In the genomic region with DNA sequence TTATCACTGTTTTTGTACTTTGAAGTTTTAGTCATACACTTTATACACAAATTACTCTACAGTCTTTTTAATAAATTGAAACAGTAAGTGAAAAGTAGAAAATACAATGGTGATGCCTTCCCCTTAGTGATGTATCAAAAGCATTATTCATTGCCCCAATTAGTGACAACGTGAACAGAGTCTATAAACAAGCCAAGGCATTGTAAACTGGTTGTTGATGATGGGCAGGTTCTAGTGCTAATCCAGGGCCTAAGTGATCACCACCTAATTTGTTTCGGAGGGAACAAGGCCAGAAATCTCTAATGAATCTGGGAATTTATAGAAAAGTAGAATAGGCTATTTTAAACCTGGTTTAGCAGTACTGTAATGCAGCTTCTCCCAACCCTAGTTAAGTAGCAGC, we compare ENCODE assay signal across 18 mouse cellular contexts. TPM values are rescaled to one million over a fixed set of nuclear protein-coding genes. Genes with fewer than 3 reads are reported as not detected.
DNase-seq lines count a peak whose midpoint lies in the region; ATAC-seq and TF ChIP-seq lines count a peak whose summit lies in the region.
"Had no signal": no experiment of that assay in that cellular context is flagged by ENCODE, and none has a peak within 500 bp of the region (broad histone marks: within the 10 kb centered on the region; RNA-seq: fewer than 3 reads in every experiment).

No protein-coding gene starts in this region.

- peak overlapping the region; percentile 82; the same call in 1 of the 2 replicates for H3K27ac ChIP-seq in forebrain, embryonic 12.5 days
- H3K27ac ChIP-seq in forebrain, embryonic 11.5 days (ENCODE audit: low read depth, low read length), result no peak overlapping the region
- peak overlapping the region; percentile 31; the same call in 1 of the 2 replicates for H3K27ac ChIP-seq in heart, embryonic 16.5 days (ENCODE audit: low read length)
- H3K27ac ChIP-seq in heart, embryonic 12.5 days (ENCODE audit: poor library complexity, severe bottlenecking), result no peak overlapping the region
- peak overlapping the region; percentile 71 for H3K27ac ChIP-seq in liver, embryonic 12.5 days
- no peak overlapping the region for H3K27ac ChIP-seq in liver, postnatal 0 days (ENCODE audit: low read depth)
- peak overlapping the region; percentile 55 for H3K27ac ChIP-seq in forebrain, embryonic 15.5 days (replicated peaks)
- H3K27ac ChIP-seq: embryonic facial prominence, embryonic 13.5 days; hindbrain, embryonic 13.5 days; intestine, embryonic 15.5 days had no signal

- 39% methylated on average over 2 of the region's 2 CpGs for WGBS in forebrain, embryonic 12.5 days
- 56% methylated on average over 2 of the region's 2 CpGs for WGBS in forebrain, embryonic 11.5 days
- 84% methylated on average over 2 of the region's 2 CpGs for WGBS in heart, embryonic 16.5 days
- 92% methylated on average over 2 of the region's 2 CpGs for WGBS in heart, embryonic 12.5 days
- WGBS in liver, embryonic 12.5 days (ENCODE audit: insufficient replicate concordance), result 73% methylated on average over 2 of the region's 2 CpGs
- WGBS in liver, postnatal 0 days (ENCODE audit: insufficient replicate concordance), result 68% methylated on average over 2 of the region's 2 CpGs
- 12% methylated on average over 2 of the region's 2 CpGs for WGBS in forebrain, embryonic 15.5 days

- no peak for TF ChIP-seq CTCF in liver, postnatal 0 days (IDR thresholded peaks at IDR 0.05; ENCODE audit: low read depth)

- no peak overlapping the region for H3K9ac ChIP-seq in forebrain, embryonic 12.5 days
- no peak overlapping the region for H3K9ac ChIP-seq in forebrain, embryonic 11.5 days (ENCODE audit: low read length)
- H3K9ac ChIP-seq in heart, embryonic 16.5 days (ENCODE audit: low read length), result no peak overlapping the region
- H3K9ac ChIP-seq in heart, embryonic 12.5 days, result no peak overlapping the region
- H3K9ac ChIP-seq in liver, embryonic 12.5 days, result no peak overlapping the region; the same call in 1 of the 2 replicates
- H3K9ac ChIP-seq in liver, postnatal 0 days (replicated peaks), result no peak overlapping the region
- no peak overlapping the region for H3K9ac ChIP-seq in forebrain, embryonic 15.5 days (replicated peaks)
- H3K9ac ChIP-seq: embryonic facial prominence, embryonic 13.5 days; heart, embryonic 13.5 days; hindbrain, embryonic 13.5 days; intestine, embryonic 15.5 days had no signal

- H3K27me3 ChIP-seq in forebrain, embryonic 12.5 days, result no peaks in the 10 kb centered on the region
- no peaks in the 10 kb centered on the region for H3K27me3 ChIP-seq in forebrain, embryonic 11.5 days (ENCODE audit: control insufficient read depth, insufficient read depth, low read length)
- no peaks in the 10 kb centered on the region for H3K27me3 ChIP-seq in heart, embryonic 16.5 days (ENCODE audit: control insufficient read depth, insufficient read depth, low read length)
- no peaks in the 10 kb centered on the region for H3K27me3 ChIP-seq in heart, embryonic 12.5 days (replicated peaks)
- no peaks in the 10 kb centered on the region for H3K27me3 ChIP-seq in liver, embryonic 12.5 days (replicated peaks)
- H3K27me3 ChIP-seq in liver, postnatal 0 days (ENCODE audit: insufficient read depth, low read length), result no peaks in the 10 kb centered on the region
- no peaks in the 10 kb centered on the region for H3K27me3 ChIP-seq in forebrain, embryonic 15.5 days
- H3K27me3 ChIP-seq: embryonic facial prominence, embryonic 13.5 days; heart, embryonic 13.5 days; hindbrain, embryonic 13.5 days; intestine, embryonic 15.5 days had no signal

- no peak overlapping the region for H3K4me2 ChIP-seq in forebrain, embryonic 12.5 days
- no peak overlapping the region for H3K4me2 ChIP-seq in forebrain, embryonic 11.5 days (ENCODE audit: low read depth, low read length, severe bottlenecking)
- H3K4me2 ChIP-seq in heart, embryonic 16.5 days (ENCODE audit: low read depth, low read length), result no peak overlapping the region
- H3K4me2 ChIP-seq in heart, embryonic 12.5 days, result no peak overlapping the region
- no peak overlapping the region for H3K4me2 ChIP-seq in liver, embryonic 12.5 days
- H3K4me2 ChIP-seq in liver, postnatal 0 days (ENCODE audit: low read depth, low read length), result no peak overlapping the region
- H3K4me2 ChIP-seq in forebrain, embryonic 15.5 days (replicated peaks), result no peak overlapping the region
- H3K4me2 ChIP-seq: embryonic facial prominence, embryonic 13.5 days; heart, embryonic 13.5 days; hindbrain, embryonic 13.5 days; intestine, embryonic 15.5 days had no signal

- TF ChIP-seq EP300 in liver, postnatal 0 days (IDR thresholded peaks at IDR 0.05; ENCODE audit: low read depth), result no peak

- H3K4me1 ChIP-seq in forebrain, embryonic 12.5 days, result peaks cover 3% of the 10 kb centered on the region; the same call in 1 of the 2 replicates
- no peaks in the 10 kb centered on the region for H3K4me1 ChIP-seq in forebrain, embryonic 11.5 days (replicated peaks; ENCODE audit: control insufficient read depth, insufficient read depth, low read length)
- H3K4me1 ChIP-seq in heart, embryonic 16.5 days (ENCODE audit: control insufficient read depth, insufficient read depth, low read length), result peaks cover 2% of the 10 kb centered on the region; the same call in 1 of the 2 replicates
- H3K4me1 ChIP-seq in heart, embryonic 12.5 days (replicated peaks), result peaks cover 7% of the 10 kb centered on the region
- H3K4me1 ChIP-seq in liver, embryonic 12.5 days, result peaks cover 15% of the 10 kb centered on the region
- H3K4me1 ChIP-seq in liver, postnatal 0 days (ENCODE audit: insufficient read depth), result peaks cover 4% of the 10 kb centered on the region; the same call in 1 of the 2 replicates
- peaks cover 20% of the 10 kb centered on the region for H3K4me1 ChIP-seq in forebrain, embryonic 15.5 days
- H3K4me1 ChIP-seq: embryonic facial prominence, embryonic 13.5 days; hindbrain, embryonic 13.5 days; intestine, embryonic 15.5 days had no signal

- H3K4me3 ChIP-seq in forebrain, embryonic 12.5 days (replicated peaks), result no peak overlapping the region
- H3K4me3 ChIP-seq in forebrain, embryonic 11.5 days (ENCODE audit: low read depth, low read length), result no peak overlapping the region
- no peak overlapping the region for H3K4me3 ChIP-seq in heart, embryonic 16.5 days (ENCODE audit: low read length)
- no peak overlapping the region for H3K4me3 ChIP-seq in heart, embryonic 12.5 days
- no peak overlapping the region for H3K4me3 ChIP-seq in liver, embryonic 12.5 days
- no peak overlapping the region for H3K4me3 ChIP-seq in liver, postnatal 0 days (ENCODE audit: low read depth, low read length)
- no peak overlapping the region for H3K4me3 ChIP-seq in forebrain, embryonic 15.5 days
- H3K4me3 ChIP-seq: embryonic facial prominence, embryonic 13.5 days; heart, embryonic 13.5 days; hindbrain, embryonic 13.5 days; intestine, embryonic 15.5 days had no signal

- DNase-seq in forebrain, embryonic 11.5 days (ENCODE audit: low spot score), result no peak
- no peak for DNase-seq in liver, postnatal 0 days
- no peak for DNase-seq in spleen, postnatal 14 days (ENCODE audit: low spot score in 2 of 2)
- DNase-seq: B cell, adult 2 months; heart, postnatal 4 days had no signal

- no peak for ATAC-seq in forebrain, embryonic 12.5 days (ENCODE audit: low FRiP score)
- ATAC-seq in forebrain, embryonic 11.5 days (replicated peaks; ENCODE audit: low FRiP score), result no peak
- ATAC-seq in heart, embryonic 16.5 days (replicated peaks; ENCODE audit: extremely low read depth, insufficient read depth, low FRiP score), result no peak
- no peak for ATAC-seq in heart, embryonic 12.5 days (ENCODE audit: insufficient number of reproducible peaks, low FRiP score)
- ATAC-seq in liver, embryonic 12.5 days, result no peak
- ATAC-seq in liver, postnatal 0 days, result no peak
- no peak for ATAC-seq in forebrain, embryonic 15.5 days (replicated peaks)
- ATAC-seq: CD4-positive, CD25-positive, alpha-beta regulatory T cell, adult 4 months had no signal

- H3K9me3 ChIP-seq in forebrain, embryonic 12.5 days, result no peaks in the 10 kb centered on the region
- no peaks in the 10 kb centered on the region for H3K9me3 ChIP-seq in forebrain, embryonic 11.5 days (ENCODE audit: control insufficient read depth, low read length)
- H3K9me3 ChIP-seq in heart, embryonic 16.5 days (replicated peaks; ENCODE audit: control insufficient read depth, low read length), result no peaks in the 10 kb centered on the region
- H3K9me3 ChIP-seq in heart, embryonic 12.5 days (replicated peaks), result no peaks in the 10 kb centered on the region
- H3K9me3 ChIP-seq in liver, embryonic 12.5 days (replicated peaks), result no peaks in the 10 kb centered on the region
- no peaks in the 10 kb centered on the region for H3K9me3 ChIP-seq in liver, postnatal 0 days (ENCODE audit: low read length)
- H3K9me3 ChIP-seq in forebrain, embryonic 15.5 days, result no peaks in the 10 kb centered on the region
- H3K9me3 ChIP-seq: embryonic facial prominence, embryonic 13.5 days; G1E; heart, embryonic 13.5 days; hindbrain, embryonic 13.5 days; intestine, embryonic 15.5 days had no signal

- peaks cover 50% of the 10 kb centered on the region for H3K36me3 ChIP-seq in forebrain, embryonic 12.5 days (replicated peaks)
- H3K36me3 ChIP-seq in forebrain, embryonic 11.5 days (ENCODE audit: control insufficient read depth, insufficient read depth, low read length), result no peaks in the 10 kb centered on the region
- H3K36me3 ChIP-seq in heart, embryonic 16.5 days (ENCODE audit: control insufficient read depth, insufficient read depth), result peaks cover 22% of the 10 kb centered on the region
- peaks cover 65% of the 10 kb centered on the region for H3K36me3 ChIP-seq in heart, embryonic 12.5 days
- peaks cover 55% of the 10 kb centered on the region for H3K36me3 ChIP-seq in liver, embryonic 12.5 days
- peaks cover 10% of the 10 kb centered on the region; the same call in 1 of the 2 replicates for H3K36me3 ChIP-seq in liver, postnatal 0 days (replicated peaks; ENCODE audit: insufficient read depth, low read length)
- H3K36me3 ChIP-seq in forebrain, embryonic 15.5 days, result peaks cover 29% of the 10 kb centered on the region

RNA-seq across cellular contexts. Expression of a gene that starts 39.8 kb away (rescaled TPM):
- 2.3 and 2.5 TPM in 2 replicates for polyA plus RNA-seq in forebrain, embryonic 12.5 days (2016; fragmentation: Nextera tagmentation; extraction: Ambion mirVana)
- polyA plus RNA-seq in forebrain, embryonic 11.5 days (2014; fragmentation: Nextera tagmentation; extraction: Ambion mirVana), result 2.3 and 4.5 TPM in 2 replicates
- 0.67 and 0.71 TPM in 2 replicates for polyA plus RNA-seq in heart, embryonic 16.5 days (2015; fragmentation: Nextera tagmentation; extraction: Ambion mirVana)
- polyA plus RNA-seq in heart, embryonic 12.5 days (2016; fragmentation: Nextera tagmentation; extraction: Ambion mirVana), result 0.48 and 0.78 TPM in 2 replicates
- polyA plus RNA-seq in liver, embryonic 12.5 days (2016; fragmentation: Nextera tagmentation; extraction: Ambion mirVana), result 1.5 and 1.6 TPM in 2 replicates
- polyA plus RNA-seq in liver, postnatal 0 days (2015; fragmentation: Nextera tagmentation; extraction: Ambion mirVana), result 3.1 and 3.8 TPM in 2 replicates
- 1.9 and 2.6 TPM in 2 replicates for polyA plus RNA-seq in forebrain, embryonic 15.5 days (2015; fragmentation: Nextera tagmentation; extraction: Ambion mirVana)
- polyA plus RNA-seq: CD4-positive, CD25-positive, alpha-beta regulatory T cell, adult 4 months; G1E; heart, embryonic 13.5 days had no signal

RNA-seq across cellular contexts. Expression of a gene that starts 44.5 kb away (rescaled TPM):
- polyA plus RNA-seq in forebrain, embryonic 12.5 days (2016; fragmentation: Nextera tagmentation; extraction: Ambion mirVana), result 0.66 and 0.86 TPM in 2 replicates
- polyA plus RNA-seq in forebrain, embryonic 11.5 days (2014; fragmentation: Nextera tagmentation; extraction: Ambion mirVana), result 0.41 and 0.77 TPM in 2 replicates
- 0.16 and 0.19 TPM in 2 replicates for polyA plus RNA-seq in heart, embryonic 16.5 days (2015; fragmentation: Nextera tagmentation; extraction: Ambion mirVana)
- 0.13 and 0.15 TPM in 2 replicates for polyA plus RNA-seq in heart, embryonic 12.5 days (2016; fragmentation: Nextera tagmentation; extraction: Ambion mirVana)
- polyA plus RNA-seq in liver, embryonic 12.5 days (2016; fragmentation: Nextera tagmentation; extraction: Ambion mirVana), result 0.29 TPM in 1 of 2 replicates, not detected in the other
- polyA plus RNA-seq in liver, postnatal 0 days (2015; fragmentation: Nextera tagmentation; extraction: Ambion mirVana), result 0.07 TPM in 1 of 2 replicates, not detected in the other
- 0.59 and 0.88 TPM in 2 replicates for polyA plus RNA-seq in forebrain, embryonic 15.5 days (2015; fragmentation: Nextera tagmentation; extraction: Ambion mirVana)
- polyA plus RNA-seq: CD4-positive, CD25-positive, alpha-beta regulatory T cell, adult 4 months; cortical plate, adult 2 months; frontal cortex, adult 2 months; G1E had no signal

RNA-seq across cellular contexts. Expression of a gene that starts 51.6 kb away (rescaled TPM):
- polyA plus RNA-seq in forebrain, embryonic 12.5 days (2016; fragmentation: Nextera tagmentation; extraction: Ambion mirVana), result 8.7 and 11.0 TPM in 2 replicates
- polyA plus RNA-seq in forebrain, embryonic 11.5 days (2014; fragmentation: Nextera tagmentation; extraction: Ambion mirVana), result 5.5 and 7.6 TPM in 2 replicates
- polyA plus RNA-seq in heart, embryonic 16.5 days (2015; fragmentation: Nextera tagmentation; extraction: Ambion mirVana), result 1.7 and 2.8 TPM in 2 replicates
- polyA plus RNA-seq in heart, embryonic 12.5 days (2016; fragmentation: Nextera tagmentation; extraction: Ambion mirVana), result 0.27 and 0.87 TPM in 2 replicates
- polyA plus RNA-seq in liver, embryonic 12.5 days (2016; fragmentation: Nextera tagmentation; extraction: Ambion mirVana), result 1.0 and 1.3 TPM in 2 replicates
- polyA plus RNA-seq in liver, postnatal 0 days (2015; fragmentation: Nextera tagmentation; extraction: Ambion mirVana), result 0.13 and 0.19 TPM in 2 replicates
- 22.2 and 27.8 TPM in 2 replicates for polyA plus RNA-seq in forebrain, embryonic 15.5 days (2015; fragmentation: Nextera tagmentation; extraction: Ambion mirVana)

Comparison
In these comparisons a context has a peak if more than half of its experiments do, and no peak if none do; other contexts are left out.
1. H3K27ac ChIP-seq: peak in forebrain, embryonic 12.5 days (single experiment), heart, embryonic 16.5 days (single experiment), liver, embryonic 12.5 days (single experiment) and forebrain, embryonic 15.5 days (single experiment); none in forebrain, embryonic 11.5 days (single experiment), heart, embryonic 12.5 days (single experiment) and liver, postnatal 0 days (single experiment).